Mouse (Mus musculus) lung, embryonic 14.5 days (tissue): ENCODE results near the gene Ralgps1. TPM values are rescaled to one million over a fixed set of nuclear protein-coding genes. Genes with fewer than 3 reads are reported as not detected.
"Not testable (repeated sequence)": the region's sequence is repeated elsewhere in the genome, so short reads cannot be mapped to it uniquely, and the experiment has no call there.

Experiments
- ATAC-seq: fragments of 200-750 bp; cut with Nextera tagmentation; 2 replicates; pipeline ENCODE4 v1.8.0; 2017; ENCODE audit warnings: mild to moderate bottlenecking, moderate TSS enrichment, moderate library complexity; ENCODE audit not compliant: insufficient read depth
- DNase-seq: peaks from one replicate; pipeline ENCODE4 v3.0.0-alpha.2; 2015
- H3K27ac ChIP-seq: fragments of 300-500 bp; sonication (generic); 2 replicates; pipeline ENCODE4 v1.5.1; 2014; ENCODE audit warnings: low read depth, mild to moderate bottlenecking, moderate library complexity
- H3K27me3 ChIP-seq: fragments of 300-500 bp; sonication (generic); 2 replicates; pipeline ENCODE4 v1.6.1; 2014; ENCODE audit warnings: low read length, control low read depth; ENCODE audit not compliant: insufficient read depth
- H3K36me3 ChIP-seq: fragments of 300-500 bp; sonication (generic); 2 replicates; pipeline ENCODE4 v1.6.1; 2014; ENCODE audit warnings: control low read depth; ENCODE audit not compliant: insufficient read depth
- H3K4me1 ChIP-seq: fragments of 300-500 bp; sonication (generic); 2 replicates; pipeline ENCODE4 v1.6.1; 2014; ENCODE audit warnings: antibody characterized with exemption, control low read depth; ENCODE audit not compliant: insufficient read depth
- H3K4me2 ChIP-seq: fragments of 300-500 bp; sonication (generic); 2 replicates; pipeline ENCODE4 v1.6.1; 2014; ENCODE audit warnings: mild to moderate bottlenecking
- H3K4me3 ChIP-seq: fragments of 300-500 bp; sonication (generic); 2 replicates; pipeline ENCODE4 v1.5.1; 2014; ENCODE audit warnings: low read depth, low read length
- H3K9ac ChIP-seq: fragments of 300-500 bp; sonication (generic); 2 replicates; pipeline ENCODE4 v1.6.1; 2014
- H3K9me3 ChIP-seq: fragments of 300-500 bp; sonication (generic); 2 replicates; pipeline ENCODE4 v1.6.1; 2016; ENCODE audit warnings: low read depth, low read length, control low read depth
- CTCF ChIP-seq: IDR thresholded peaks from 2 replicates; pipeline ENCODE4 v1.5.1; 2016; ENCODE audit warnings: antibody characterized with exemption, low read depth
- WGBS: fragments of 180-500 bp; shearing (Covaris S2); extraction: QIAGEN DNeasy Blood & Tissue Kit; methylation state at CpG from one replicate; pipeline ENCODE4 v1.1.7; 2014; 5-methylcytosine and 5-hydroxymethylcytosine counted together
- polyA plus RNA-seq: library from polyadenylated mRNA; unstranded; fragments of >200 nt; fragmentation: Nextera tagmentation; extraction: Ambion mirVana; gene quantifications from 2 replicates; pipeline ENCODE4 v1.2.1, GENCODE M21; 2014

Ralgps1 gene
- polyA plus RNA-seq, 1 experiment from 2014 or later: 6.1 TPM

DNA sequence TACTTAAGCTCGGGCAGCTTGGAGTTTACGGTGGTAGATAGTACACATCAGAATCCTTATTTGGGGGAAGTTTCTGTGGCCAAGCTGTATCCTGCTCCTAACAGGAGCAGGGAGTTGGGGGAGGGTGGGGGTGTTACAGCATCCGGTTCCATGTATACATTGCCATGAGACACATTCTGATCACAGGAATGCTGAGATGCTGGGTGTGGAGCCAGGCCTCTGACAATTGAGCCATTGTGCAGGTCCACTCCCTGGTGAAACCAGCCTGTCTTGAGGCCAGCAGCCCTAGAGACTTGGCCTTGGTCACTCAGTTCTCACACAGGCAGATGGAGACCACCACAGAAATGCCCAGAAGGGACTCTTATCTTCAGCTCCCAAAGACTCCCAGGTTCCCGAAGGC is 151.6 kb downstream of the Ralgps1 start:
- DNase-seq: peak; percentile 63
- TF ChIP-seq CTCF: no peak
- H3K36me3 ChIP-seq: peaks cover 13% of the 10 kb centered on the region; the same call in 1 of the 2 replicates
- H3K4me1 ChIP-seq: peaks cover 23% of the 10 kb centered on the region; the same call in 1 of the 2 replicates
- no peak overlapping the region for H3K4me3 ChIP-seq
- H3K9me3 ChIP-seq: no peaks in the 10 kb centered on the region
- WGBS: 42% methylated on average over 4 of the region's 4 CpGs
- H3K9ac ChIP-seq: no peak overlapping the region
- H3K27ac ChIP-seq: peak overlapping the region; percentile 48; the same call in 1 of the 2 replicates
- no peaks in the 10 kb centered on the region for H3K27me3 ChIP-seq
- H3K4me2 ChIP-seq: 0 out of 2 replicates have a peak overlapping the region, but pooled peaks have one; percentile 5
- no peak for ATAC-seq

DNA sequence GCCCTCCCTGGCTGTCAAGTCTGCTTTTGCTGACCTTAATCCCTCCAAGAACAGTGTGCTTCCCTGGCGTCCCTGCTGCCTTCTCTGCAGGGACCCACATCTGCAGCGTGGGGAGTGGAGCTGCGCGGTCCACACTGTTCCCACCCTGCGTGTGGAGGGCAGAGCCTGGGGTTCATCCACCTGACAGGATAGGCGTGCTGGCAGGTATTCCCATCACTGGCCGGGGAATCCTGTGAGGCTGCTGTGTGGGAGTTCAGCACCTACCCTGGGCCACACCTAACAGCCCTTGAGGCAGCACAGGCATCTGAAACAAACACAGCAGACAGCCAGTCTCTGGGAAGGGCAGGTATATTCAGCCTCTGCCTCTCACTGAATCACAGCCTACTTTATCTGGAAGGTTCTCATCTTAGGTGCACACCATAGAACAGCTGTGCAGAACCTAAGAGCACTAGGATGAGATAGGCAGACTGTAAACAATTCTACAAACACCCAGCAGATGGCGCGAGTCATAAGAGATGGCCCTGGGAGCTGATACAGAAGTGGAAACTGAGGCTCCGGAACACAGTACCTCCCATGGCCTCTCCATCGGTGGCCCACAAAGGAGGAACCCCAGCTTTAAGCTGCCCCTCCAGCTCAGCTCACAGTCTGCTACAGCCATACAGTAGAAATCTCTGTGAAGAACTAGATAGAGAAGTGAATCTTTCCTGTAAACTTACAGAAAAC is 152.2 kb downstream of the Ralgps1 start:
- peak overlapping the region; percentile 21; the same call in 1 of the 2 replicates for H3K27ac ChIP-seq
- peaks cover 23% of the 10 kb centered on the region; the same call in 1 of the 2 replicates for H3K4me1 ChIP-seq
- peak; percentile 64 for DNase-seq

DNA sequence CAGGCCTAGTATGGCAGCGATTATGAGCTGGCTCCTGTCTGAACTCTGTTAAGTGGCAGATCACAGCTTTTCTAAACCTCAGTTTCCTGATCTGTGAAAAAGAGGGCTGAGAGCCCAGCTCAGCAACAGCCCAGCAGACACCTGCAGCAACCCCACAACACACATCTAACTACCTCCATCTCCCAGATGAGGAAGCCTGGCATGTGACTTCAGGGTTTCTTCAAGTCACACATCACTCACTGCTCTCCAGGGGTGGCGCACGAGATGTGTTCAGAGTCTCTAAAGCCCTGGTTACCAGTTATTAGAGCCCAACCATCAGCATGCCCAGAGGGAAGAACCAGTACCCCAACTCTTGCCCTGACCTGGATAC is 153.9 kb downstream of the Ralgps1 start:
- 41% methylated on average over 3 of the region's 3 CpGs for WGBS

More for the DNA sequence above, 152.2 kb downstream of the Ralgps1 start:
- H3K36me3 ChIP-seq: peaks cover 13% of the 10 kb centered on the region; the same call in 1 of the 2 replicates
- peak; percentile 67 for TF ChIP-seq CTCF
- H3K9ac ChIP-seq: no peak overlapping the region
- H3K27me3 ChIP-seq: no peaks in the 10 kb centered on the region
- H3K9me3 ChIP-seq: no peaks in the 10 kb centered on the region
- no peak for ATAC-seq
- no peak overlapping the region for H3K4me3 ChIP-seq
- 0 out of 2 replicates have a peak overlapping the region, but pooled peaks have one; percentile 5 for H3K4me2 ChIP-seq
- WGBS: 69% methylated on average over 11 of the region's 11 CpGs

DNA sequence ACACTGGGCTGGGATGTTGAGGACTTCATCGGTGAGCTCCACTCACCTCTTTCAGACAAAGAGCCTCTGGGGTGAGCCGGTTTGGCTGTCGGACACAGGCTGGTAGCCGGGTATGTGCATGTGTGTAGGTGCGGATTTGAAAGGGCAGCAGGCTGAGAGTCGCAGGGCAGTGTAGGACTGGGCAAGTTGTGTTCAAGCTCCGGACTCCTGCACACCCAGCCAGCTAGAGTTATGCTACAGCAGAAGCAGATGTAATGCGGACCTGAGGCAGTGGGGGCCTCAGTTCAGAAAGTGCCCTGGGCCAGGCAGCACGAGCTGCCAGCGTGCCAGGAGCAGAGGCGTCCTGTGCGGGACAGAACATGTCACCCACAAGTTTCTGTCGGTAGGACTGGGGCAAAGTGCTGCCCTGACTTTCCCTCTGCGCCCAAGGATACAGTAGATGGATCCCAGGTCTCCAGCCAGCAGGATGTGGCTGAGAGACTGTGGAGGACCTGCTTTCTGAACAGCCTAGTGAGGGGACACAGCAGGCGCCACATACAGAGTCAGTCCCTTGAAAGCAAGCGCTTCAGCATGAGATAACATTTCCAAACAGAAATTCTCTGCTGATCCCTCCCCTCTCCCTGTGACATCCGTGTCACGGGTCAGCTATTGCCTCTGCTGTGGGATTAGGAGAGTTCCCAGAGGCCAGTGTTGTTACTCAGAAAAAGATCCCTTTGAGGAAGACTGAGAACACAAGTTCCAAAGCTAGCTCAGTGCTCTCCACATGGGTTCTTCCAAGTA is 154.5 kb downstream of the Ralgps1 start:
- peak overlapping the region; percentile 83 for H3K27ac ChIP-seq
- peak overlapping the region; percentile 60 for H3K4me3 ChIP-seq
- peaks cover 23% of the 10 kb centered on the region; the same call in 1 of the 2 replicates for H3K4me1 ChIP-seq
- peak overlapping the region; percentile 93 for H3K4me2 ChIP-seq
- 6% methylated on average over 18 of the region's 18 CpGs for WGBS
- H3K9ac ChIP-seq: peak overlapping the region; percentile 73
- TF ChIP-seq CTCF: peak; percentile 31; the same call in 1 of the 2 replicates
- H3K27me3 ChIP-seq: no peaks in the 10 kb centered on the region
- H3K36me3 ChIP-seq: peaks cover 6% of the 10 kb centered on the region; the same call in 1 of the 2 replicates
- ATAC-seq (peak; percentile 3; the same call in 1 of the 2 replicates), DNase-seq (peak; percentile 52)
- no peaks in the 10 kb centered on the region for H3K9me3 ChIP-seq

More for the DNA sequence above, 153.9 kb downstream of the Ralgps1 start:
- peak overlapping the region; percentile 83; the same call in 1 of the 2 replicates for H3K27ac ChIP-seq
- ATAC-seq (no peak), DNase-seq (peak; percentile 12)
- H3K36me3 ChIP-seq: peaks cover 12% of the 10 kb centered on the region; the same call in 1 of the 2 replicates
- peak overlapping the region; percentile 93 for H3K4me2 ChIP-seq
- no peaks in the 10 kb centered on the region for H3K27me3 ChIP-seq
- TF ChIP-seq CTCF: no peak; the same call in 1 of the 2 replicates
- peak overlapping the region; percentile 60 for H3K4me3 ChIP-seq
- peaks cover 23% of the 10 kb centered on the region; the same call in 1 of the 2 replicates for H3K4me1 ChIP-seq
- H3K9ac ChIP-seq: peak overlapping the region; percentile 73
- no peaks in the 10 kb centered on the region for H3K9me3 ChIP-seq

DNA sequence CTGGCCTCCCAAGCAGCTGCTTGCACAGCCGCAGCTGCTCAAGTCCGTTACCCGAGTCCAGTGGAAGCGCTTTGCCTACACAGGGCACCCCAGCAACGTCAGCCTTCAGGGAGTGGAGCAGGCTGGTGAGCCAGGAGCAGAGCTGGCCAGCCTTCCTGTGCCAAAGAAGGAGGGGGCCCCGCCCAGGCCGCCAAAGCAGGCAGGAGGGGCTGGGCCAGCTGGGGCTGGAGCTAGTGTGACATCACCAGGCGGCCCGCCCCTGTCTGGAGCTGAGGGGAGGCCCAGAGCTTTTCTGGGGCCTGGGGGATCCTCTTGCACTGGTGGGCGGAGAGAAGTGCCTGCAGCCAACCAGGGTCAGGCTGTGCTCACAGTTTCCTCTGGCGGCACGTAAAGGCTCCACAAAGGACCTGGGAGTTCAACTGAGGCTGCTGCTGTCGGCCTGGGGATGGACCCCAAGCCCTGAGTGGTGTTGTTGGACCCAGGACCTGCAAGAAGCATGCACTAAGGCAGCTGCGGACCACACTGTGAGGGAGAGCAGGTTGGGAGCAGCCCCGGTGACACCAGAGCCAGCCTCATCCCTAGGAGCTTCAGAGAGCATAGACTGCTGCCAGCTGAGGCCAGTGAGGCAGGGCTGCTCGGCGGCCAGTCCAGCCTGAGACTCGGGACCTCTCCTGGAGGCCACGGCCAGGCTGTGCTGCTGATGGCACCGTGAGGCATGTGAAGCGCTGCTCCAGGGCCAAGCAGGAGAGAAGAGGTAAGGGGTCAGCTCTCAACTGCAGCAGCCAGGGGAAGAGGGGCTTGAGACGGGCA is 155.4 kb downstream of the Ralgps1 start, which contains the start of gene Angptl2:
Gene Angptl2, plus strand, starts transcription at position 370 of the 810 bp plus-strand sequence.
- H3K4me1 ChIP-seq: peaks cover 23% of the 10 kb centered on the region; the same call in 1 of the 2 replicates
- TF ChIP-seq CTCF: no peak
- H3K9me3 ChIP-seq: no peaks in the 10 kb centered on the region
- ATAC-seq (peak; percentile 99), DNase-seq (peak; percentile 97)
- peak within 1 kb of the TSS; percentile 60 for H3K4me3 ChIP-seq
- H3K9ac ChIP-seq: peak within 1 kb of the TSS; percentile 73
- no peaks in the 10 kb centered on the region for H3K36me3 ChIP-seq
- peak within 1 kb of the TSS; percentile 83 for H3K27ac ChIP-seq
- peak within 1 kb of the TSS; percentile 93 for H3K4me2 ChIP-seq
- 1% methylated on average over 22 of the region's 22 CpGs for WGBS
- no peaks in the 10 kb centered on the region for H3K27me3 ChIP-seq

DNA sequence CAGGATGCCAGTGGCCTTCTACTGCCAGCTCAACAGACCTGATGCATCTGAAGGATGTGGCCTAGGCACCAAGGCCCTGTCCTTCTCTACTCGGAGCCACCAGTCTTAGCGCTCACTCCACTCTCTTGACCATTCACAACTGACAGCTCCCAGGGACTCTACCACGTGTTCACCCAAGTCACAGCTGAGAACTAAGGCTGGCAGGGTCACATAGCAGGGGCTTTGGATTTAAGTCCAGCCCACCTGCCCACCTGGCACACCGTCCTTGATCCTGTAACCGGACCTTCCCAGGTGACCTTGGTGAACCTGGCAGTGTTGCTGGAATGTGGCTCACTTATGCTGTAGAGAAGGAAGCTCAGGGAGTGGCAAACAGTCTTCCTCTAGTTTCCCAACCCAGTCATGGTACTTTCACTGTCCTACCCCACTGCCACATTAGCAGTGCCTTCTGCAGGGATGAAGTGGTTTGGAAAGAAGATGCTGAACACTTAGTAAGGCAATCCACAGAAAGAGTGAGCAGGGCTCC is 156.0 kb downstream of the Ralgps1 start:
- Histone ChIP-seq H3K9ac (peak overlapping the region; percentile 38; the same call in 1 of the 2 replicates), H3K9me3 (no peaks in the 10 kb centered on the region), H3K4me1 (peaks cover 23% of the 10 kb centered on the region; the same call in 1 of the 2 replicates), H3K27me3 (no peaks in the 10 kb centered on the region), H3K27ac (peak overlapping the region; percentile 83), H3K36me3 (no peaks in the 10 kb centered on the region), H3K4me2 (peak overlapping the region; percentile 93), H3K4me3 (peak overlapping the region; percentile 60)
- ATAC-seq (no peak), DNase-seq (no peak)
- 42% methylated on average over 5 of the region's 5 CpGs for WGBS
- no peak for TF ChIP-seq CTCF

GRCm38 (mm10) chr2:33211263-33211662 is 160.0 kb downstream of the Ralgps1 start:
- H3K27me3 ChIP-seq, H3K9me3 ChIP-seq, ATAC-seq, H3K9ac ChIP-seq, H3K36me3 ChIP-seq, H3K4me3 ChIP-seq, H3K27ac ChIP-seq, DNase-seq, H3K4me2 ChIP-seq, H3K4me1 ChIP-seq: not testable (repeated sequence)
- WGBS: 74% methylated on average over 11 of the region's 11 CpGs
